ENCODE assay signal across 9 mouse cellular contexts in the genomic region with DNA sequence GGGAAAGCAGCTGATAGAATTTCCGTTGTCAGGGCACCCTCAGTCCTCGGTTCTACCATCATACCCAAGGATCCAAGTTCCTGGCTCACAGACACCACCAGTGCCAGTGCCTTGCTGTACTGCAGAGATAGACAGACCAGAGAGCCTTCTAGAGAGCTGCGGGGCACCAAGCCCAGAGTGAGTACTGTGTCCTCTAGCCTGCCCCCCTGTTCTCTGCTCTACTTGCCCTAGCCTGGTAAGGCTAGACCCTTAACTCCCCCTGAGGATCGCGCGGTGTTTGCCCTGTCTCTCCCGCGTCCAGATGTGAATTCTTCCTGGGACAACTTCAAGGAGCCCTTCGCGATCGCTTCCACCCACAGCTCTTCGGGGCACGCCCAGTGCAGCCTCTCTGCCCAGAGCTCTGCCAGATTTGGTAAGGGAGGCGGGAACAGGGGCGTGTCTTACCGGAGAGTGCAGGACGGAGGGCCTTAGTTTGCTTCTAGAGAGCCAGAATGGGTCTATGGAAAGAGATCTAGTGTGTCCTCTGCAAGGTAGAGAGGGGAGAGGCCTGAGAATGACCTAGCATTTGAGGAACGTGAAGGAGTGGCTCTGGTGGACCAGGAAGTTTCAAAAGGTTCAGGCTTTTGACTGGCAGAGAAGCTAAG. TPM values are rescaled to one million over a fixed set of nuclear protein-coding genes. Genes with fewer than 3 reads are reported as not detected.
DNase-seq lines count a peak whose midpoint lies in the region; ATAC-seq and TF ChIP-seq lines count a peak whose summit lies in the region.
"Had no signal": no experiment of that assay in that cellular context is flagged by ENCODE, and none has a peak within 500 bp of the region (broad histone marks: within the 10 kb centered on the region; RNA-seq: fewer than 3 reads in every experiment).

No protein-coding gene starts in this region.

- 0 out of 2 replicates have a peak overlapping the region, but pooled peaks have one; percentile 4 for H3K4me2 ChIP-seq in kidney, embryonic 16.5 days (replicated peaks; ENCODE audit: low read depth, low read length)
- no peak overlapping the region for H3K4me2 ChIP-seq in midbrain, postnatal 0 days (ENCODE audit: low read depth, low read length, poor library complexity, severe bottlenecking)

- WGBS in kidney, embryonic 16.5 days = 10% methylated on average over 18 of the region's 18 CpGs
- 12% methylated on average over 18 of the region's 18 CpGs for WGBS in midbrain, postnatal 0 days

- peaks cover 34% of the 10 kb centered on the region for H3K27me3 ChIP-seq in kidney, embryonic 16.5 days (ENCODE audit: insufficient read depth, low read length)
- H3K27me3 ChIP-seq in midbrain, postnatal 0 days (ENCODE audit: insufficient read depth, low read length) = peaks cover 11% of the 10 kb centered on the region

- no peak overlapping the region for H3K4me3 ChIP-seq in kidney, embryonic 16.5 days (ENCODE audit: low read length)
- H3K4me3 ChIP-seq in midbrain, postnatal 0 days (ENCODE audit: low read depth, low read length) = no peak overlapping the region

- ATAC-seq in erythroblast, adult 5-6 weeks (replicated peaks; ENCODE audit: low FRiP score, poor library complexity, severe bottlenecking) = peak; percentile 86
- ATAC-seq in kidney, embryonic 16.5 days (ENCODE audit: low FRiP score, low TSS enrichment) = 0 out of 2 replicates have a peak, but pooled peaks have one; percentile 50
- no peak for ATAC-seq in midbrain, postnatal 0 days (ENCODE audit: low FRiP score)

- H3K27ac ChIP-seq in kidney, embryonic 16.5 days (ENCODE audit: low read length) = no peak overlapping the region
- no peak overlapping the region for H3K27ac ChIP-seq in midbrain, postnatal 0 days (ENCODE audit: low read depth, low read length)
- H3K27ac ChIP-seq: macrophage had no signal

- H3K4me1 ChIP-seq in kidney, embryonic 16.5 days (ENCODE audit: insufficient read depth, low read length) = no peaks in the 10 kb centered on the region
- H3K4me1 ChIP-seq in midbrain, postnatal 0 days (ENCODE audit: insufficient read depth, low read length) = no peaks in the 10 kb centered on the region

- DNase-seq in retina, postnatal 1 day = peak; percentile 12
- no peak for DNase-seq in retina, embryonic 14.5 days (ENCODE audit: low spot score)
- DNase-seq in lung, postnatal 25 days (ENCODE audit: low spot score) = peak; percentile 72
- no peak for DNase-seq in spleen, postnatal 4 days (ENCODE audit: low spot score in 2 of 2)
- DNase-seq in thymus, postnatal 36 days = no peak
- DNase-seq in midbrain, postnatal 0 days (ENCODE audit: low spot score) = no peak

- no peak for TF ChIP-seq CTCF in midbrain, postnatal 0 days (IDR thresholded peaks at IDR 0.05)

- H3K9me3 ChIP-seq in kidney, embryonic 16.5 days (ENCODE audit: low read length) = no peaks in the 10 kb centered on the region
- H3K9me3 ChIP-seq in midbrain, postnatal 0 days (ENCODE audit: low read length) = no peaks in the 10 kb centered on the region

- H3K9ac ChIP-seq in kidney, embryonic 16.5 days (replicated peaks; ENCODE audit: low read length) = no peak overlapping the region
- no peak overlapping the region for H3K9ac ChIP-seq in midbrain, postnatal 0 days (replicated peaks; ENCODE audit: low read length, poor library complexity, severe bottlenecking)

- peaks cover 5% of the 10 kb centered on the region; the same call in 1 of the 2 replicates for H3K36me3 ChIP-seq in kidney, embryonic 16.5 days (ENCODE audit: insufficient read depth, low read length)
- 0 out of 2 replicates have a peak, but pooled peaks cover 2% of the 10 kb centered on the region for H3K36me3 ChIP-seq in midbrain, postnatal 0 days (ENCODE audit: insufficient read depth, low read length)

RNA-seq across cellular contexts. Expression of a gene that starts 5.9 kb away (rescaled TPM):
- total RNA-seq in erythroblast, adult 5-6 weeks (2015; ENCODE audit: low replicate concordance) = not detected in 2 replicates
- not detected in 2 replicates for total RNA-seq in erythroblast, adult 5-6 weeks (2017; ENCODE audit: low replicate concordance)
- polyA plus RNA-seq in kidney, embryonic 16.5 days (2015; fragmentation: Nextera tagmentation; extraction: Ambion mirVana) = 0.19 and 0.30 TPM in 2 replicates
- 4.5 and 6.2 TPM in 2 replicates for total RNA-seq in midbrain, postnatal 0 days (2014; rRNA removed)
- polyA plus RNA-seq in midbrain, postnatal 0 days (2015; fragmentation: Nextera tagmentation; extraction: Ambion mirVana) = 4.8 and 5.3 TPM in 2 replicates
- polyA plus RNA-seq: macrophage had no signal

RNA-seq across cellular contexts. Expression of a gene that starts 15.6 kb away (rescaled TPM):
- not detected in 2 replicates for total RNA-seq in erythroblast, adult 5-6 weeks (2015; ENCODE audit: low replicate concordance)
- total RNA-seq in erythroblast, adult 5-6 weeks (2017; ENCODE audit: low replicate concordance) = 0.28 TPM in 1 of 2 replicates, not detected in the other
- 0.34 and 0.54 TPM in 2 replicates for polyA plus RNA-seq in kidney, embryonic 16.5 days (2015; fragmentation: Nextera tagmentation; extraction: Ambion mirVana)
- 85.9 and 92.0 TPM in 2 replicates for total RNA-seq in midbrain, postnatal 0 days (2014; rRNA removed)
- 79.8 and 89.0 TPM in 2 replicates for polyA plus RNA-seq in midbrain, postnatal 0 days (2015; fragmentation: Nextera tagmentation; extraction: Ambion mirVana)

RNA-seq across cellular contexts. Expression of a gene that starts 16.5 kb away (rescaled TPM):
- total RNA-seq in erythroblast, adult 5-6 weeks (2015; ENCODE audit: low replicate concordance) = not detected in 2 replicates
- total RNA-seq in erythroblast, adult 5-6 weeks (2017; ENCODE audit: low replicate concordance) = not detected in 2 replicates
- not detected in 2 replicates for polyA plus RNA-seq in kidney, embryonic 16.5 days (2015; fragmentation: Nextera tagmentation; extraction: Ambion mirVana)
- not detected in 2 replicates for total RNA-seq in midbrain, postnatal 0 days (2014; rRNA removed)
- polyA plus RNA-seq in midbrain, postnatal 0 days (2015; fragmentation: Nextera tagmentation; extraction: Ambion mirVana) = not detected in 2 replicates
- polyA plus RNA-seq: macrophage had no signal

RNA-seq across cellular contexts. Expression of a gene that starts 16.7 kb away (rescaled TPM):
- total RNA-seq in erythroblast, adult 5-6 weeks (2015; ENCODE audit: low replicate concordance) = 1,192 and 1,430 TPM in 2 replicates
- total RNA-seq in erythroblast, adult 5-6 weeks (2017; ENCODE audit: low replicate concordance) = 2,193 and 2,235 TPM in 2 replicates
- polyA plus RNA-seq in kidney, embryonic 16.5 days (2015; fragmentation: Nextera tagmentation; extraction: Ambion mirVana) = 810 and 819 TPM in 2 replicates
- 720 and 802 TPM in 2 replicates for total RNA-seq in midbrain, postnatal 0 days (2014; rRNA removed)
- polyA plus RNA-seq in midbrain, postnatal 0 days (2015; fragmentation: Nextera tagmentation; extraction: Ambion mirVana) = 904 and 934 TPM in 2 replicates

RNA-seq across cellular contexts. Expression of a gene that starts 16.8 kb away (rescaled TPM):
- total RNA-seq in erythroblast, adult 5-6 weeks (2015; ENCODE audit: low replicate concordance) = 31.8 and 67.2 TPM in 2 replicates
- total RNA-seq in erythroblast, adult 5-6 weeks (2017; ENCODE audit: low replicate concordance) = 37.4 and 37.9 TPM in 2 replicates
- polyA plus RNA-seq in kidney, embryonic 16.5 days (2015; fragmentation: Nextera tagmentation; extraction: Ambion mirVana) = 137 and 138 TPM in 2 replicates
- 40.5 and 48.9 TPM in 2 replicates for total RNA-seq in midbrain, postnatal 0 days (2014; rRNA removed)
- polyA plus RNA-seq in midbrain, postnatal 0 days (2015; fragmentation: Nextera tagmentation; extraction: Ambion mirVana) = 36.5 and 39.7 TPM in 2 replicates

Comparison
In these comparisons a context has a peak if more than half of its experiments do, and no peak if none do; other contexts are left out.
1. DNase-seq: peak in retina, postnatal 1 day (single experiment) and lung, postnatal 25 days (single experiment); none in retina, embryonic 14.5 days (single experiment), spleen, postnatal 4 days (0 of 2), thymus, postnatal 36 days (0 of 2) and midbrain, postnatal 0 days (single experiment).
2. RNA of a gene that starts 15.6 kb away (total RNA-seq): 85.9 to 92.0 TPM in midbrain, postnatal 0 days; 0.28 TPM in erythroblast, adult 5-6 weeks; every median in the first group is over 10 times any median in the second.